Mouse (Mus musculus) hindbrain, embryonic 13.5 days (tissue): ENCODE measurements at regions not wholly inside any gene's neighbourhood (a gene's known extent, or its start where the extent isn't known, plus 50 kb on each side); places are given as distances from the start of the nearest gene placed in this dataset.
A peak's percentile ranks its signal among the peaks of the same experiment; 100 is the strongest.

Experiments
- ATAC-seq: fragments of 200-750 bp; cut with Nextera tagmentation; 2 replicates; pipeline ENCODE4 v1.8.0; 2017; ENCODE audit warnings: moderate TSS enrichment; ENCODE audit not compliant: low FRiP score
- H3K27ac ChIP-seq: fragments of 300-500 bp; sonication (generic); 2 replicates; pipeline ENCODE4 v1.5.1; 2015; ENCODE audit warnings: inconsistent platforms, mild to moderate bottlenecking, moderate library complexity
- H3K27me3 ChIP-seq: fragments of 300-500 bp; sonication (generic); 2 replicates; pipeline ENCODE4 v1.6.1; 2015; ENCODE audit warnings: mild to moderate bottlenecking, inconsistent platforms
- H3K36me3 ChIP-seq: fragments of 300-500 bp; sonication (generic); 2 replicates; pipeline ENCODE4 v1.6.1; 2015; ENCODE audit warnings: mild to moderate bottlenecking, inconsistent platforms
- H3K4me1 ChIP-seq: fragments of 300-500 bp; sonication (generic); replicated peaks from 2 replicates; pipeline ENCODE4 v1.6.1; 2015; ENCODE audit warnings: inconsistent platforms
- H3K4me2 ChIP-seq: fragments of 300-500 bp; sonication (generic); 2 replicates; pipeline ENCODE4 v1.6.1; 2015; ENCODE audit warnings: inconsistent platforms, mild to moderate bottlenecking, moderate library complexity
- H3K4me3 ChIP-seq: fragments of 300-500 bp; sonication (generic); 2 replicates; pipeline ENCODE4 v1.5.1; 2015; ENCODE audit warnings: mild to moderate bottlenecking, inconsistent platforms
- H3K9ac ChIP-seq: fragments of 300-500 bp; sonication (generic); 2 replicates; pipeline ENCODE4 v1.6.1; 2015; ENCODE audit warnings: mild to moderate bottlenecking, inconsistent platforms
- H3K9me3 ChIP-seq: fragments of 300-500 bp; sonication (generic); 2 replicates; pipeline ENCODE4 v1.6.1; 2016; ENCODE audit warnings: inconsistent platforms
- WGBS: fragments of 180-500 bp; shearing (Covaris S2); methylation state at CpG from one replicate; pipeline ENCODE4 v1.1.7; 2015; 5-methylcytosine and 5-hydroxymethylcytosine counted together

DNA sequence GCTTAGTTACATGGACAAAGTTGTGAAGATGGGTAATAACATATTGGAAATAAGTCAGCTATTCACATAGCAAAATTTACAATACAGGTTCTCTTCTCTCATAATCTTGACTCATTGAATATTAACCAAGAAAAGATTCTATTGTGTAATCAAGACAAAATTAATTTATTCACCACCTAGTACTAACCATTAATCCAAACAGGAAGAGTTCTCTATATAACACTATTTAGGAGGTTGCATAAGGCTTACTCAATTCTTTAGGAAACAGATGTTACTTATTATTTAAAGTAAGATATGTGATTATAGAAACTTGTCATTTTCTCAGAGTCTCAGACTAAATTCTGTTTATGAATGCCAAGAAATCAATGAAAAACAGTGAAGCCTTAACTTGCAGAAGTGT is 600.4 kb upstream of the Tusc1 start:
- no peaks in the 10 kb centered on the region for H3K9me3 ChIP-seq
- H3K27ac ChIP-seq: no peak overlapping the region
- H3K27me3 ChIP-seq: no peaks in the 10 kb centered on the region
- H3K4me2 ChIP-seq: no peak overlapping the region
- no peaks in the 10 kb centered on the region for H3K36me3 ChIP-seq
- no peaks in the 10 kb centered on the region for H3K4me1 ChIP-seq
- ATAC-seq: no peak
- H3K4me3 ChIP-seq: no peak overlapping the region
- no peak overlapping the region for H3K9ac ChIP-seq

DNA sequence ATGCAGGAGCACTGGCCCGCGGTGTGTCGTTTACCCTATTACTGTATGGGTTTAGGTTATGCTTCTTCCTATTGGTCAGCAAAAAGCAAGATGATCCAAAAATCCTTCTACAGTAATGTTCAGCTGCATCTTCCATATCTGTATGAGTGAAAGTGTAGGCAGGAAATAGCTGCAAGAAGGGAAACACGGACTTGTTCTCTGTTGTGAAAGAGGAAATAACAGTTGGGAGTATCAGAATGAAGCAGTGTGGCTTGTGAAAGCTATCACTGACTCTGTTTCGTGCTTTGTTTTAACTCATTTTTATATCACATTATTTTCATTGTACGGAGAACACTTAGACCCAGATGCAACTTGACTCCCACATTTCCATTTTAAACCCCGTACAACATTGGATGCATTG is 591.8 kb upstream of the Tusc1 start:
- ATAC-seq: no peak
- 91% methylated on average over 7 of the region's 7 CpGs for WGBS
- no peaks in the 10 kb centered on the region for H3K4me1 ChIP-seq
- H3K4me3 ChIP-seq: no peak overlapping the region
- no peak overlapping the region for H3K9ac ChIP-seq
- H3K36me3 ChIP-seq: no peaks in the 10 kb centered on the region
- H3K27ac ChIP-seq: no peak overlapping the region
- no peaks in the 10 kb centered on the region for H3K9me3 ChIP-seq
- no peaks in the 10 kb centered on the region for H3K27me3 ChIP-seq
- no peak overlapping the region for H3K4me2 ChIP-seq

DNA sequence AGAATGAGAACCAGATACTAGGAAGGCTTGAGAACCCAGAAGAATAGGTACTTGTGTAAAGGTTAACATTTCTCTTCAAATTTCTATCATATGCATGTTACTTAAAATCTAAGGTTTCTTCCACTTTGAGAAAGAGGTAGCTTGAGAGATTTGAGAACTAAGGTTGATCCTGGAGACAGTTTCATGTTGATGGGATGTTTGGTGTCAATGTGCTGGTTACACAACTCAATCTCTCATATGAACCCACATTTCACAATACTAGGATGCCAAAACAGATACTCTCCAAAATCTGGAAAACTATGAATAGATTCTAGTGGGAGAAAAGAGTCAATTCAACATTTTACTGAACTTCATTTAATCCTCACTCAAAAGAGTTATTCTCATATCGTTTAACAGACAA is 589.1 kb upstream of the Tusc1 start:
- Histone ChIP-seq H3K4me2 (no peak overlapping the region), H3K4me3 (no peak overlapping the region), H3K9ac (no peak overlapping the region), H3K36me3 (no peaks in the 10 kb centered on the region), H3K4me1 (no peaks in the 10 kb centered on the region), H3K9me3 (no peaks in the 10 kb centered on the region), H3K27me3 (no peaks in the 10 kb centered on the region), H3K27ac (no peak overlapping the region)
- ATAC-seq: no peak
- WGBS: 94% methylated on average over 1 of the region's 1 CpGs

DNA sequence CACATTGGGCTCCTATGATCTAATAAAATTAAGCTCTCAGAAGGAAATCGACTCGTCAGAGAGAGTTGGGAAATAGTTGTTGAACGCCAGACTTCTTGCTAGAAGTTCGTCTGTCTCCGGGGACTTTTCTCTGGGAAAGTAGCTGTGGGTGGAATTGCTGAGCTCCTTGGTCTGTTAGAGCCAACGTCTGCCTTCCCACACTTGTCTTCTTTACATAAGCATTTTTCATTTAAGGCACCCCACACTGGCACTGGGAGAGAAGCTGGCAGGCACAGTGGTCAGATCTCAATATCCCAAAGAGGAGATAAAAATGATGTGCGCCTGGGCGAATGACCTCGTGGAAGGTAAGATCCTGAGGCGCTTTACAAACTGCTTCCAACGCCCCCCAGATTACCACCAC is 551.3 kb upstream of the Tusc1 start:
- no peak overlapping the region for H3K27ac ChIP-seq
- 92% methylated on average over 11 of the region's 11 CpGs for WGBS
- no peaks in the 10 kb centered on the region for H3K27me3 ChIP-seq
- H3K9me3 ChIP-seq: no peaks in the 10 kb centered on the region
- no peak overlapping the region for H3K9ac ChIP-seq
- H3K4me3 ChIP-seq: no peak overlapping the region
- H3K4me1 ChIP-seq: no peaks in the 10 kb centered on the region
- H3K36me3 ChIP-seq: no peaks in the 10 kb centered on the region
- no peak overlapping the region for H3K4me2 ChIP-seq
- no peak for ATAC-seq

DNA sequence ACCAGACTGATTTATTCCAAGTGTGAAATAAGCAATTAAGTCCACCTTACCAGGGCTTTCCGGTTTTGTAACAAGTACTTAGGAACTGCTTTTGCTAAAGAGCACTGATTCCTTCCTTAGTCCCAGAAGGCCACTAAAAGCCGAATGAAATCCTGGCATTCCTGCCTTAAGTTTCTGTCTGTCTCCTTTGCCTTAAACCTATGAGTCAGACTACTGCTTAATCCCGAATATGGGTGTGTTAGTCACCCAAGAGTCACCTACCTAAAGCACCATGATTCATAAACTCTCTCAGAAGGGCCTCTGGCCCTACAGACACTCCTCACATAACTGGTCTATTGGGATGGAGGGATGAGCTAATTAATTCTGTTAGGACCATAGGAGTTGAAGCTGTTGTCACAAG is 546.0 kb upstream of the Tusc1 start:
- 87% methylated on average over 3 of the region's 3 CpGs for WGBS
- ATAC-seq: no peak
- no peaks in the 10 kb centered on the region for H3K36me3 ChIP-seq

DNA sequence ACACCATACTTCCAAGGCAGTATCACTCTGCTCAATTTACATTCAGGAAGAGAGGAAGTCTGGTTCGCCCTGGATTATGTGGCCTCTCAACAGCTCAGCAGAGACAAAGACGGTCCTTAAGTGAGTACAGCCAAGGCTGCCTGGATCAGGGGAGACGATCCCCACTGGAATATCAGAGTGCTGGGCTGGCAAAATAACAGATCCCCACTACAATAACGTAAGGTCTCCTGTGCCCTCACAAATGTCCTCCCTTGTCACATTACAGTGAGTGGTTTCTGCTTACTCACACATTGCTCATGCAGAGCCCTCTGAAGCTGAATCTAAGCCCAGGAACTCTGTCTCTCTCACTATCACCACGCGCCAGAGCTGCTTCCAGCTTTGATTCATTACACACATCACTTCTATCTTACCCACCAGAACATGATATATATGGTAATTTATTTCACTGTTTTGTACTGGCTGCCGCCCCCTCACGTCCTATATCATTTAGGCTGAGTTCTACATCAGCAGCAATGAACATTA is 544.1 kb upstream of the Tusc1 start:
- Histone ChIP-seq H3K27ac (peak overlapping the region; percentile 80), H3K27me3 (no peaks in the 10 kb centered on the region), H3K4me1 (peaks cover 7% of the 10 kb centered on the region), H3K36me3 (no peaks in the 10 kb centered on the region), H3K9ac (no peak overlapping the region), H3K9me3 (no peaks in the 10 kb centered on the region), H3K4me2 (no peak overlapping the region), H3K4me3 (no peak overlapping the region)
- 56% methylated on average over 8 of the region's 8 CpGs for WGBS
- ATAC-seq: peak; percentile 84

More for the DNA sequence above, 546.0 kb upstream of the Tusc1 start:
- H3K27ac ChIP-seq: no peak overlapping the region
- H3K9ac ChIP-seq: no peak overlapping the region
- H3K4me2 ChIP-seq: no peak overlapping the region
- no peaks in the 10 kb centered on the region for H3K27me3 ChIP-seq
- no peaks in the 10 kb centered on the region for H3K9me3 ChIP-seq
- H3K4me1 ChIP-seq: peaks cover 7% of the 10 kb centered on the region
- no peak overlapping the region for H3K4me3 ChIP-seq

DNA sequence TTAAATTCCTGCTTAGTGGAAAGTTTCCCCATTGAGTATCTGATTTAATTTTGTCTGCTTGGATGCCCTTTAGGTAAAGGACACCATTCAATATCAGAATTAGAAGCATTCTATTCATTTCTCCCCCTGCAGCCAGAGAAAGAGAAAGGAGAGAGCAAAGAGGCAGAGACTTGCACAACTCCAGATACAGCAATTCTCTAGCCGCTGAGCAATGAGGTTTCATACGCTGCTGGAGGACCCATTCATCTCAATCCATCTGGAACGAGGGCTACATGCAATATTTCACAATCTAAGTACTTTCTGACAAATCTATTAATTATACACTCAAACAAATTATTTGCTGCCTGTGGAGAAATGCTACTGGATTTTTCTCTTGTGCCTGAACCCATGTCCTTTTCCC is 538.0 kb upstream of the Tusc1 start:
- peak; percentile 65; the same call in 1 of the 2 replicates for ATAC-seq
- no peaks in the 10 kb centered on the region for H3K27me3 ChIP-seq
- 44% methylated on average over 3 of the region's 3 CpGs for WGBS
- no peak overlapping the region for H3K4me3 ChIP-seq
- H3K4me2 ChIP-seq: no peak overlapping the region
- 0 out of 2 replicates have a peak, but pooled peaks cover 8% of the 10 kb centered on the region for H3K4me1 ChIP-seq
- no peaks in the 10 kb centered on the region for H3K9me3 ChIP-seq
- no peaks in the 10 kb centered on the region for H3K36me3 ChIP-seq
- no peak overlapping the region for H3K27ac ChIP-seq
- H3K9ac ChIP-seq: no peak overlapping the region

DNA sequence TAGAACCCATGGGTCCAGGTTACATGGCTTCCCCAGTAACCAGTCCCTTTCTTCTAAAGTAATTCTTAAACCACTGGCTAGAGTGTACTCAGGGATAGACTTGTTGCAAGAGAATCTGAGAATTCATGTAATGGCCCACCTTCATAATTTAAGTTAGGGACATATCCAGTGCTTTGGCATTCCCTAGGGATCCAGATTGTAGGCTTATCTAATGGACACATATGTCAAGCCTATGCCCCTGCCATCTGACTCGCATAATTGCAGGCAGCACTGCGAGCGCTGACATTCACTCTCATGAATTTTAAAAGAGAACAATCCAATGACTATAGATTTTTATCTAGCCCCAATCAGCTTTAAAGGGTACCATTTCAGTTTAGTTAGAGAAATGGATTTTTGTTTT is 518.1 kb upstream of the Tusc1 start:
- Histone ChIP-seq H3K9me3 (no peaks in the 10 kb centered on the region), H3K36me3 (no peaks in the 10 kb centered on the region), H3K4me3 (no peak overlapping the region), H3K27me3 (no peaks in the 10 kb centered on the region), H3K9ac (no peak overlapping the region), H3K4me2 (no peak overlapping the region), H3K4me1 (no peaks in the 10 kb centered on the region), H3K27ac (no peak overlapping the region)
- no peak; the same call in 1 of the 2 replicates for ATAC-seq
- 73% methylated on average over 3 of the region's 3 CpGs for WGBS

DNA sequence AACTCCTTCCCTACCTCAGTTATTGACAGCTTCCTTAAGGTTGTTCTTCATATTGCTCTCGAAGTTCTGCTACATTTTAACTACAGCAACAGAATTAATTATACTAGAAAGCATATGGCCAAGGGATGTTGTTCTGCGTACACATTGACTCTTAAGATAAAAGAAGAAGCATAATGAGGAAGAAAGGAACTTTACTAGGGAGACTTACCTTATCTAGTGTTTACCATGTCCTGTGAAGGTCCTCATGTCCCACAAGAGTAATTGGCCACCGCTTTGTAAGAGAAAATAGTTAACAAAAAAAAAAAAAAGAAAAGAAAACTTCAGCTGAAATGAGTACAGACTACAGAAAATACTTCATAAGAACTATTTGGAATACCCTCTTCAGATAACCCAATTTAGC is 513.9 kb upstream of the Tusc1 start:
- H3K36me3 ChIP-seq: no peaks in the 10 kb centered on the region
- no peaks in the 10 kb centered on the region for H3K9me3 ChIP-seq
- WGBS: 85% methylated on average over 3 of the region's 3 CpGs
- no peaks in the 10 kb centered on the region for H3K27me3 ChIP-seq
- H3K27ac ChIP-seq: no peak overlapping the region
- no peak for ATAC-seq
- no peak overlapping the region for H3K9ac ChIP-seq
- H3K4me3 ChIP-seq: no peak overlapping the region
- H3K4me2 ChIP-seq: no peak overlapping the region
- H3K4me1 ChIP-seq: no peaks in the 10 kb centered on the region

DNA sequence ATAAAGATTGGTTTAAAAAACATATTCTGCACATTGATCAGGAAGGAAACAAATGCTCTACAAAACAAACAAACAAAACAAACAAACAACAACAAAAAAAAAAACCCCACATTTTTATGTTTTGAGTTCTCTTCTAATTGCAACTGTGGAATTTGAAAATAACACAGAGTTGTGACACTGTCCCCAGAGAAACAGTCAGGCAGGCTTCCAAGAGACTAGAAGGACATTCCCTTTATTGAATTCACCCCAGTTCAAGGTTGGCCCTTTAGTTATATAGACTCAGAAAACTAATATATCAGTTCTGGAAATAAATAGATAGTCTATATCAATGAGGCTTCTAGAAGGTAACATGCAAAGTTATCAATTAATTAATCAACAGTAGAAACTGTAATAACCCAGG is 495.4 kb upstream of the Tusc1 start:
- no peak for ATAC-seq

DNA sequence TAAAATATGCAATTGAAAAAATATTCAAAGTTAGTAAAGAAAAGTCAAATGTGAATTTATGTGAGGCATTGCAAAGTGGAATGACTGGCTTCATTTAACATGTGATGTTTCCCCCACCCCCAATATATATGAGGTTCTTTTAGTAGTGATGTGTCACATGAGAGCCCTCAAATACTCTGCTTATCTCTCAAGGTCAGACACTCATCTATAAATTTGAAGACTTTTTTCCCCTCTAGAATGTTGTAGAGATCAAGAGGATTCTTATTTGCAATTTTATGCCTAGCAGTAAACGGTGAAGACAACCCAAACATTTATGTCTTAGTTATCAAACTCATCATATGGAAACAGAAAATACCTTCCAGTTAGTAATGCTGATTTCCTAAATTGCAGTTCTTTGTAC is 457.8 kb upstream of the Tusc1 start:
- Histone ChIP-seq H3K4me2 (no peak overlapping the region), H3K27ac (no peak overlapping the region), H3K4me3 (no peak overlapping the region), H3K9ac (no peak overlapping the region), H3K36me3 (no peaks in the 10 kb centered on the region), H3K27me3 (no peaks in the 10 kb centered on the region), H3K4me1 (no peaks in the 10 kb centered on the region), H3K9me3 (no peaks in the 10 kb centered on the region)
- no peak for ATAC-seq
- 96% methylated on average over 1 of the region's 1 CpGs for WGBS

More for the DNA sequence above, 495.4 kb upstream of the Tusc1 start:
- H3K4me1 ChIP-seq: no peaks in the 10 kb centered on the region
- H3K4me3 ChIP-seq: no peak overlapping the region
- no peaks in the 10 kb centered on the region for H3K36me3 ChIP-seq
- no peaks in the 10 kb centered on the region for H3K9me3 ChIP-seq
- no peak overlapping the region for H3K4me2 ChIP-seq
- no peak overlapping the region for H3K27ac ChIP-seq
- H3K27me3 ChIP-seq: no peaks in the 10 kb centered on the region
- no peak overlapping the region for H3K9ac ChIP-seq

DNA sequence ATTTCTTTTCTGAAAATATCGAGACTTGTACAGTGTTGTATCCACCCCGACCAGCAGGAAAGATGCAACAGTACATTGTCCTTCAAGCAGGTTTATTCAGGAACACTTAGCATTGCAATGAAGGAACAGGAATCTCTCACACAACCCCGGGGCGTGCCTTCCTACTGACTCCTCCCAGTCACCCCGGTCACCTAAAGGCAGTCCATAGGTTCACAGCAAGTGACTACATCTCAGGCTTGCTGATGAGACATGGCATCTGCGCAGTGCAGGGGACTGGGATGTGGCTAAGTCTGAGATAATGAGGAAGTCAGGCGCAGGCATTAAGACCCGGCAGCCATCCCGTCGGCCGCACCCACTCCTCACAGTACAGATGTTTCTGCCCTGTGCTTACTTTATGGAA is 454.8 kb upstream of the Tusc1 start:
- Histone ChIP-seq H3K36me3 (no peaks in the 10 kb centered on the region), H3K4me1 (no peaks in the 10 kb centered on the region), H3K9me3 (no peaks in the 10 kb centered on the region), H3K27ac (no peak overlapping the region), H3K4me2 (no peak overlapping the region), H3K27me3 (no peaks in the 10 kb centered on the region), H3K4me3 (no peak overlapping the region), H3K9ac (no peak overlapping the region)
- ATAC-seq: no peak
- 77% methylated on average over 11 of the region's 11 CpGs for WGBS

DNA sequence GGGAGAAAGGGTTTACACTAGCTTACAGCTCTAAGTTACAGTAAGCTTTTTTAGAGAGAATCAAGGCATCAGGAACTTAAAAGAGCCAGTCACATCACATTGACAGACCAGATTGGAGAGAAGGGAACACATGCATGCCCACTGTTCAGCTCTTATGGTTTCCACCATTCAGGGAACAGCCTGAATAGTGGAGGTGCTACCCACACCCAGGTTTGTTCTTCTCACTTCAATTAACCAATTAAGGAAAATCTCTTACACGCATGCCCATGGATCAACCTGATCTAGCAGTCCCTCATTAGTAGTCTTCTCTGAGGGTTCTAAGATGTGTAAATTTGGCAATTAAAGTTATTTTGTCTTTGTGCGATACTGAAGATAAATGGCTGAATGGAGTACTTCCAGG is 419.2 kb upstream of the Tusc1 start:
- ATAC-seq: no peak
- H3K4me2 ChIP-seq: no peak overlapping the region
- H3K36me3 ChIP-seq: no peaks in the 10 kb centered on the region
- H3K27ac ChIP-seq: no peak overlapping the region
- no peak overlapping the region for H3K9ac ChIP-seq
- H3K27me3 ChIP-seq: no peaks in the 10 kb centered on the region
- no peaks in the 10 kb centered on the region for H3K9me3 ChIP-seq
- H3K4me3 ChIP-seq: no peak overlapping the region
- no peaks in the 10 kb centered on the region for H3K4me1 ChIP-seq
- 97% methylated on average over 2 of the region's 2 CpGs for WGBS

DNA sequence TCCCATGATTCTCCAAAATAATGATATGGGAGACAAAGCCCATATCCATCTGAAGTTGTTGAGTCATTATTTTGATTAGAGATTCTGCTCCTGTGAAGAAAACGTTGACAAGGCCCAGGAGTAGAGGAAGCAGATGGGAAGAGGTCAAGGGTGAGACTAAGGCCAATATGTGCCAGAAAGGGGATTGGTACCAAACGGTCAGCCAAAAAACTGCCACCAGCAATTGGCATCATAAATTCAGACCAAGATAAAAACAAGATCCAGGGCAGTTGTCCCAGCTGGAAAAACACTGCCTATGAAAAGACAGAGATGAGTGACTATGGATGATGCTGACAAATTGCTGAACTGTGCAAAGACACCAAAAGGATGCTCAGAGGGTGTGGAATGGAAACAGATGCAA is 411.0 kb upstream of the Tusc1 start:
- no peaks in the 10 kb centered on the region for H3K4me1 ChIP-seq
- no peak for ATAC-seq
- no peaks in the 10 kb centered on the region for H3K9me3 ChIP-seq
- H3K4me2 ChIP-seq: no peak overlapping the region
- no peak overlapping the region for H3K27ac ChIP-seq
- H3K4me3 ChIP-seq: no peak overlapping the region
- no peaks in the 10 kb centered on the region for H3K27me3 ChIP-seq
- no peaks in the 10 kb centered on the region for H3K36me3 ChIP-seq
- 72% methylated on average over 2 of the region's 2 CpGs for WGBS
- no peak overlapping the region for H3K9ac ChIP-seq
